Mouse (Mus musculus): Measurements from ENCODE around the gene Jakmip3. TPM values are rescaled to one million over a fixed set of nuclear protein-coding genes. Genes with fewer than 3 reads are reported as not detected.

Gene Jakmip3
- not detected in 2 replicates for polyA plus RNA-seq (2012; ENCODE audit: insufficient read depth, insufficient read length, missing spikeins)

- H3K27ac ChIP-seq (ENCODE audit: insufficient read depth, low read depth, low read length) = no peak within 1 kb of the TSS
- H3K4me3 ChIP-seq (ENCODE audit: insufficient read depth, low read length) = peak within 1 kb of the TSS; percentile 12; the same call in 1 of the 2 replicates
- no peak for TF ChIP-seq POLR2A (IDR thresholded peaks at IDR 0.05; ENCODE audit: borderline replicate concordance, low read depth, low read length)
- no peaks in the 10 kb centered on the region for H3K4me1 ChIP-seq (ENCODE audit: control insufficient read depth, insufficient read depth, low read length)
These were observed at the start of gene Jakmip3 for GRCm38 (mm10) chr7:138940612-138941461. TSS of gene Jakmip3 (plus strand) at chr7:138940730.

- Histone ChIP-seq H3K4me3 (ENCODE audit: insufficient read depth, low read length) (no peak overlapping the region), H3K4me1 (ENCODE audit: control insufficient read depth, insufficient read depth, low read length) (0 out of 2 replicates have a peak, but pooled peaks cover 2% of the 10 kb centered on the region), H3K27ac (ENCODE audit: insufficient read depth, low read depth, low read length) (no peak overlapping the region)
- TF ChIP-seq POLR2A (IDR thresholded peaks at IDR 0.05; ENCODE audit: borderline replicate concordance, low read depth, low read length) (no peak), CTCF (IDR thresholded peaks at IDR 0.05; ENCODE audit: low read depth, low read length) (no peak)
These were observed 42.4 kb upstream of the Jakmip3 start for GRCm38 (mm10) chr7:138898122-138898521.

GRCm38 (mm10) chr7:138898743-138899142 is 41.8 kb upstream of the Jakmip3 start:
- Histone ChIP-seq H3K27ac (ENCODE audit: insufficient read depth, low read depth, low read length) (no peak overlapping the region), H3K4me1 (ENCODE audit: control insufficient read depth, insufficient read depth, low read length) (0 out of 2 replicates have a peak, but pooled peaks cover 2% of the 10 kb centered on the region), H3K4me3 (ENCODE audit: insufficient read depth, low read length) (no peak overlapping the region)
- TF ChIP-seq POLR2A (IDR thresholded peaks at IDR 0.05; ENCODE audit: borderline replicate concordance, low read depth, low read length) (no peak), CTCF (IDR thresholded peaks at IDR 0.05; ENCODE audit: low read depth, low read length) (no peak)

GRCm38 (mm10) chr7:138903886-138904435 is 36.6 kb upstream of the Jakmip3 start:
- Histone ChIP-seq H3K4me3 (ENCODE audit: insufficient read depth, low read length) (no peak overlapping the region), H3K4me1 (ENCODE audit: control insufficient read depth, insufficient read depth, low read length) (peaks cover 16% of the 10 kb centered on the region), H3K27ac (ENCODE audit: insufficient read depth, low read depth, low read length) (no peak overlapping the region)
- TF ChIP-seq CTCF (IDR thresholded peaks at IDR 0.05; ENCODE audit: low read depth, low read length) (no peak), POLR2A (IDR thresholded peaks at IDR 0.05; ENCODE audit: borderline replicate concordance, low read depth, low read length) (no peak)

GRCm38 (mm10) chr7:138906441-138906840 is 34.1 kb upstream of the Jakmip3 start:
- no peak for TF ChIP-seq POLR2A (IDR thresholded peaks at IDR 0.05; ENCODE audit: borderline replicate concordance, low read depth, low read length)
- TF ChIP-seq CTCF (IDR thresholded peaks at IDR 0.05; ENCODE audit: low read depth, low read length) = no peak
- Histone ChIP-seq H3K4me3 (ENCODE audit: insufficient read depth, low read length) (no peak overlapping the region), H3K27ac (ENCODE audit: insufficient read depth, low read depth, low read length) (no peak overlapping the region), H3K4me1 (ENCODE audit: control insufficient read depth, insufficient read depth, low read length) (peaks cover 25% of the 10 kb centered on the region)

GRCm38 (mm10) chr7:138907043-138907442 is 33.5 kb upstream of the Jakmip3 start:
- TF ChIP-seq CTCF (IDR thresholded peaks at IDR 0.05; ENCODE audit: low read depth, low read length) (no peak), POLR2A (IDR thresholded peaks at IDR 0.05; ENCODE audit: borderline replicate concordance, low read depth, low read length) (no peak)
- Histone ChIP-seq H3K4me3 (ENCODE audit: insufficient read depth, low read length) (0 out of 2 replicates have a peak overlapping the region, but pooled peaks have one; percentile 3), H3K4me1 (ENCODE audit: control insufficient read depth, insufficient read depth, low read length) (peaks cover 25% of the 10 kb centered on the region), H3K27ac (ENCODE audit: insufficient read depth, low read depth, low read length) (no peak overlapping the region)

- H3K4me3 ChIP-seq (ENCODE audit: insufficient read depth, low read length) = peak overlapping the region; percentile 77
- peaks cover 25% of the 10 kb centered on the region for H3K4me1 ChIP-seq (ENCODE audit: control insufficient read depth, insufficient read depth, low read length)
- TF ChIP-seq POLR2A (IDR thresholded peaks at IDR 0.05; ENCODE audit: borderline replicate concordance, low read depth, low read length) = no peak
- TF ChIP-seq CTCF (IDR thresholded peaks at IDR 0.05; ENCODE audit: low read depth, low read length) = no peak
- H3K27ac ChIP-seq (ENCODE audit: insufficient read depth, low read depth, low read length) = no peak overlapping the region
These were observed 32.6 kb upstream of the Jakmip3 start for GRCm38 (mm10) chr7:138907976-138908375.

- Histone ChIP-seq H3K4me3 (ENCODE audit: insufficient read depth, low read length) (peak overlapping the region; percentile 77), H3K27ac (ENCODE audit: insufficient read depth, low read depth, low read length) (peak overlapping the region; percentile 10), H3K4me1 (ENCODE audit: control insufficient read depth, insufficient read depth, low read length) (peaks cover 25% of the 10 kb centered on the region)
- TF ChIP-seq CTCF (IDR thresholded peaks at IDR 0.05; ENCODE audit: low read depth, low read length) (no peak), POLR2A (IDR thresholded peaks at IDR 0.05; ENCODE audit: borderline replicate concordance, low read depth, low read length) (no peak)
These were observed 31.7 kb upstream of the Jakmip3 start for GRCm38 (mm10) chr7:138908768-138909276.

GRCm38 (mm10) chr7:138909277-138910192 is 31.0 kb upstream of the Jakmip3 start, which contains the start of gene Bnip3:
TSS of gene Bnip3 (minus strand) at chr7:138909519.
- Histone ChIP-seq H3K4me3 (ENCODE audit: insufficient read depth, low read length) (peak within 1 kb of the TSS; percentile 77), H3K27ac (ENCODE audit: insufficient read depth, low read depth, low read length) (peak within 1 kb of the TSS; percentile 64), H3K4me1 (ENCODE audit: control insufficient read depth, insufficient read depth, low read length) (peaks cover 25% of the 10 kb centered on the region)
- no peak for TF ChIP-seq POLR2A (IDR thresholded peaks at IDR 0.05; ENCODE audit: borderline replicate concordance, low read depth, low read length)
- TF ChIP-seq CTCF (IDR thresholded peaks at IDR 0.05; ENCODE audit: low read depth, low read length) = no peak

All from bone marrow macrophage, adult 2 months (primary cell).